Mouse (Mus musculus): ENCODE measurements around the gene Gria2.

The Gria2 gene

DNA sequence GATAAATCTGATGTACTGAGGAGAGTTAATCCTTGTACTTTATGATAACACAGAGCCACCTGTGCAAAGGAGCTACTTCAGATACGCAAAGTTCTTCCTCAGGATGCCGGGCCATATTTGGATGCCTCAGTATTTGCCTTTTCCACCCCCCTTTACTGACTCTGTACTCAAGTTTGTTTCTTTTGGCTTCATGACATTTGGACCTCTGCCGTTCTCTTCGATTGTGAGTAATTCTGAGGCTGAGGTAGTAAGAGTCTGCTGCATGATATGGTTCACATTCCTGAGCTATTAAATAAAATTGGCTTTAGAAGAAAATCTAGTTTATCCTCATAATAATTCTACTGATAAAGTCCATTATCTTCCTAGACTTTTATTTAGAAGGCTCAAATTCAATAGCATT lies 26.7 kb downstream of the Gria2 start:
- no peak for DNase-seq (ENCODE audit: low spot score)

DNA sequence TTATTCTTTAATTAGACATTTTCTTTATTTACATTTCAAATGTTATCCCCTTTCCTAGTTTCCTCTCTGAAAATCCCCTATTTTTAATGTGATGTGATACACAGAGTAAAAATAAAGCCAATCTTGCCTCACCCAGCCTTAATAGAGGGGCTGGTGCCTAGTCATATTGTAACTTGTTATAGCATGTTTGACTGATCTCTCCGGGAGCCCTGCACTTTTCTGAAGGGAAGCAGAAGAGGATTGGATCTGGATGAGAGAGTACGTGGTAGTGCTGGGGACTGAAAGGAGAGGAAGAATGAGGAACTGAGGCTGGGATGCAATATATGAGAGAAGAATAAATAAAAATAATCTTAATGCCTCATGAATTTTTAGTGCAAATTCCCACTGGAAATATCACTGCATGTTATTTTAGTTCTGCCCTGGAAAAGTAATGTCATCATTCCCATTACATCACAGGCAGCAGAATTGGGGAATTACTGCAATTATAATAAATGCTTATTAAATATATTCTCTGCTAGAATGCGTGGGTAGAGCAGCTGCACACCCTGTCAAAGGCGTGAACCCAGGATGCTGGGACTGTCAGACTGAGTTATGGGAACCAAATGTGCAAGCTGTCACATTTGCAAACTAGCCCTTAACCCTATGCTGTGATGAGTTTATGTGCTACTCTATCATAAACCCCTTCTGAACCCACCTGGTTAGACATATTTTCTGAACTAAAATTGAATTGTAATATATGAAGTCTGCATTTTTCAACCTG lies 28.4 kb downstream of the Gria2 start:
- no peak for DNase-seq (ENCODE audit: low spot score)

DNA sequence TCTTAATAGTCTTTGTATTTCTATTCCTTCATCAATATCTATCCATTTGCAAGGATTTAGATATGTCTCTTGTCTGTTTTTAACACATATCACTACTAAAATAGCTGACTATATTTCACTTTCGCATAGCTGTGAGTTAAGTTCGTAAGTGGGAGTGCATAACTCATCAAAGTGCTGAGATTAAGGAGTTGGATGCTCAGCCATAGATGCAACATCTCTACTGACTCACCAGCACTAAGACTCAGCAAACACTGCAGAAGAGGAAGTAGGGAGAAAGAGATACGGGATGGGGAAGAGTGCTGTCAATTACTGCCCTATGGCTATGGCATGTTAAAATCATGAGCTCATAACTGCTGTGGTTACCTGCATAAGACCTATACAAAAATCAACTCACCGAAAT lies 29.4 kb downstream of the Gria2 start:
- no peak for DNase-seq (ENCODE audit: low spot score)

DNA sequence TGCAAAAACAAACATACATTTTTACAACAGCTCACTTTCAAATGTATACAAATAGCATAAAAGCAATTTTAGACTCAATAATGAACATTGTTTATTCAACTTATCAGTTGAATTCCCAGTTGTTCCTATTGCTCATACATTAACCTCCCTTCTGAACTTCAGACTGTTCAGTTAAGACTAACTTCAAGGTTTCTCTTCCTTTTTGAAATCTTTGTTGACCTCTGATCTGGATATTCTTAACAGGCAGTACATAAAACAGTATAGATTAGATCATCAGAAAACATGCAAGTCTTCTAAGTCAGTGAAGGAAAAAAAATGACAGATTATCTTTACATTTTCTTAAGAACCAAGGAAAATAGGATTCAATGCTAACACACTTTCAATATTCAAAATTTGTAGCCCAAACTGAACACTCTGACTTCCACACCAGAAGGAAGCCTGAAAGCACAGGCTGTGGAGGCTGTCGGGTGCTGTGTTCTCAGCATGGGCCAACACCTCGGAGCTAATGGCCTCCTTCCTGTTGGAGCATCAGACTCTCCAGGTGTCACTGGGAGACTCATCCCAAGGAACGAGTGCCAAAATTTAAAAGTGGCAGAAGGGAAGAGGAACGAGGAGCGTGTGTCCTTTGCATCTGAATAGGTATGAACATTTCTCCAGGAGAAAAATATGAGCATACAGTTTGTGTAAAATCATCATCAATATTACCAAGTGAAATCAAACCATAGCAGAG lies 33.0 kb downstream of the Gria2 start:
- no peak for DNase-seq (ENCODE audit: low spot score)

DNA sequence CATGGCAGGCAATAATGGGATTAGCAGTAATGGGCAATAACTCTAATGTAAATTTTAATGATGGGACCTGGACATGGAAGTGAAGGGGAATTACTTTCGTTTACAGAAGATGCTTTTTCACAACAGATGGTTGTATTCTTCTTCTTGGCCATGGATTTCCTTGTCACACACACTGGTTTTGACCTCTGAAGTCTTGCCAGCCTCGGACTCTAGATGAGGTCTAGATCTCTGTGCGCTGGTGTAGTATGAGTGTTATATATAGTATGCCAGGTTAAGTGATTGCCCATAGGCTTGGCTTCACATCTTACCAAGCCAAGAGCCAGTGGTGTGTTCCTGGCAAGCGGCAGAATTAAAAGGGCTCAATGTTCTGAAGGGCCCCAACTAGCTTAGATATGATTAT lies 43.7 kb downstream of the Gria2 start:
- DNase-seq (ENCODE audit: low spot score) = no peak

DNA sequence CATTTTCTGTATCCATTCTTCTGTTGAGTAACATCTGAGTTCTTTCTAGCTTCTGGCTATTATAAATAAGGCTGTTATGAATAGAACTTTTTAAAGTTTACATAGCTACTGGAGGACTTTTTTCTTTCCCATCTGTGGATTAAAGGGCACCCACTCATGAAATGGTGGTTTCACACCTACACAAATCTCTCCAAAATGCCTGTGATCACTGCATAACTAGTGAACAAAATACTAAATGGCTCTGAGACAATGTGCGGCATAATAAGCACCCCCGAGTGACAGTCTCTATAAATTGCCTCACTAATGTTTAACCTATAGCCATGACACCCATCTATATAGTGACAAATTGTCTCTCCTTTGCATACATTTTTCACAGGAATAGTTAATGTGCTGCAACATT lies 44.3 kb downstream of the Gria2 start:
- DNase-seq (ENCODE audit: low spot score) = no peak

DNA sequence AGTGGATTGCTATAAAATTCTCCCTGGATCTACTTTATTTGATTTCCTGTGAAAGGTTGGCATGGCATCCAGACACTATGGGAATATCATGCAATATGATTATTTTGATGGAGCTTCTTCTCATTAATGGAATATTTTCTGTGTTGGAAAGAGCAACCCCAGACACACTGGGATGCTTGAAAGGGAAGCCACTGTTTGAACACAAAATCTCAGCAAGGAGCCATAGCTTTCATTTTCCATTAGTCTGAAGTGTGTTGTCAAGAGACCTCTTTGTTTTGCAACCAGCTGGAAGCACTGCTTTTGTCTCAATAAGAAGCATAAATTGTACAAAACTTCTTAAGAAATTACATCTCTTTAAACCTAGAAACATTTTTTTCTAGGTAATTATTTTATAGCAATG lies 51.8 kb downstream of the Gria2 start:
- no peak for DNase-seq (ENCODE audit: low spot score)

- DNase-seq (ENCODE audit: low spot score) = no peak
These were observed 77.4 kb downstream of the Gria2 start for GRCm38 (mm10) chr3:80725205-80725604.

DNA sequence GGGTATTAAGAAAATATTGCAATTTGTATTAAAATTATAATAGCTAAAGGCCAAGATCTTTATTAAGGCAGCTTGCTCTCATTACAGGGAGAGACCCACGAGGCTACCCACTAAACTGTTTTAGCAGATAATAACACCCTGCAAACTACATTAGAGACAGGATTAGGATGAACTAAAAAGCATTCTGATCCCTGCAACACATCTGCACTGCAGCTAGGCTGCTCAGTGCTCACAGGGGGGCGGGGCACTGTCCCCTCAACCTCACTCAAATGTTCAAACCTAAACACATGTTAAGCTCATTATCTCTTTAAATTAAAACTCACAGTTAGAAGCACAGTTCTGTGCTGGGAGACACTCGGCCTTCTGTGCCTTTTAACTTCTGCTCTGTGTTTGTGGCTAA lies 89.5 kb downstream of the Gria2 start:
- no peak for DNase-seq (ENCODE audit: low spot score)

- DNase-seq (ENCODE audit: low spot score) = no peak
These were observed 93.6 kb downstream of the Gria2 start for GRCm38 (mm10) chr3:80708992-80709391.

- no peak for DNase-seq (ENCODE audit: low spot score)
These were observed 100.5 kb downstream of the Gria2 start for GRCm38 (mm10) chr3:80702173-80702572.

- no peak for DNase-seq (ENCODE audit: low spot score)
These were observed 105.1 kb downstream of the Gria2 start for GRCm38 (mm10) chr3:80697523-80697922.

GRCm38 (mm10) chr3:80694965-80695364 lies 107.7 kb downstream of the Gria2 start:
- no peak for DNase-seq (ENCODE audit: low spot score)

DNA sequence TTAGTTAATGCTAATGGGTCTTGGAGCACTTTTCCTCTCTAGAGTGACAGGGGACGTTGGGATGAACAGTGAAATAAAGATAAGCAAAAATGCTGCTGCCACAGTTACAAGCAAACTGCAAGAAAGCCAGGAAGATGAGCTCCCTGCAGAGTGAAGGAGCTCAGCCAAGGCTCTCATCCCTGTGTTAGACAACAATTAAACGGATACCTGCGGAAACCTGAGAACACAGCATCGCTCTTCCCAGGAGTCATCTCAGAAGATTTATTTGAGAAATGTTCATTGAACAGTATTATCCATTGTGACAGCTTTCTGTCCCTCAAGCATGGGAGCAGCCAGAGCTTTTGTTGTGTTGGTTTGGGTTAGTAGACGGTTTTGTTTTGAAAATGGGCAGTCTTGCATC lies 137.5 kb downstream of the Gria2 start:
- no peak for DNase-seq (ENCODE audit: low spot score)

GRCm38 (mm10) chr3:80663293-80663692 lies 139.3 kb downstream of the Gria2 start:
- DNase-seq (ENCODE audit: low spot score) = no peak

DNA sequence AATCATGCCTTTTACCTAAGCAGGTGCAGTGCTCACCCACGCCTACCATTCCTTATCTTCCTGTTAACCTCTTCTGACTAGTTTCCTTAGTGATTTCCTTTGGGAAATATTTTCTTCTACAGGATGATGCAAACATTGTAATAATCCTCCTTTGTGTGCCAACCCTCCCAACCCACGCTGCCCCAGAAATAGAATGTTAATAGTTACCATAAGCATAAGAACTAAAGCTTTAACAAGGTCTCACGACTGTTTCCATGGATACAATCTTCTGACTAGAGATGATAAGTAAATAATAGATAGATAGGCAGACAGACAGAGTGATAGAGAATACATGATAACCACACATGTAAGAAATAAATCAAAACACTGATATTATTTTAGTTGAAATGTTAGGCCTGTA lies 140.8 kb downstream of the Gria2 start:
- DNase-seq (ENCODE audit: low spot score) = no peak

DNA sequence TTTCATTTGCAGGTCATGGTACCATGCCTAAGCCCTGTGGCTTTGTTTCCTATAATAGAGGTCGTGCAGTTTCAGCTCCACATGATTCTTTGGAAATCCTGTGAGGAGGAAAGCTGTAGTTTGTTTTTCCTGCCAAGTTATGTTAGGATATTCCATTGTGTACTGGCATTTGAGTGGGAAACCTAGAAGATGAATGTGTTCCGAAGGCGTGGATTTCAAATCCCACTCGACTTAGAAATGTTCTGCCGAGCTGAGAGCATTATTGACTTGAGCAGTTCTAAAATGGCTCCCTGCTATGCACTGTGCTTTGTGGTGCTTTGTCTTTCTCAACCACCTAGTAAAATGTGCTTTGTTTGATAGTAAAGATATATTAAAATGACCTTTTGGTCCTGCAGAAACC lies 150.4 kb downstream of the Gria2 start:
- no peak for DNase-seq (ENCODE audit: low spot score)
